ENCODE assay signal across 8 mouse cellular contexts in genomic region chr3:81782921-81783541, GRCm38 (mm10).
A peak's percentile ranks its signal among the peaks of the same experiment; 100 is the strongest.
DNase-seq lines count a peak whose midpoint lies in the region; ATAC-seq and TF ChIP-seq lines count a peak whose summit lies in the region.

No protein-coding gene starts in this region.

- DNase-seq in kidney, adult 2 months = peak; percentile 6
- no peak for DNase-seq in kidney, adult 8-10 months
- peak; percentile 85 for DNase-seq in forebrain, embryonic 14.5 days (ENCODE audit: low spot score)
- DNase-seq in hindbrain, postnatal 0 days (ENCODE audit: low spot score) = peak; percentile 86
- DNase-seq in limb, embryonic 10.5 days (ENCODE audit: low spot score) = peak; percentile 63

- WGBS in kidney, adult 2 months = 14% methylated on average over 15 of the region's 15 CpGs
- WGBS in forebrain, embryonic 14.5 days = 30% methylated on average over 15 of the region's 15 CpGs
- WGBS in hindbrain, postnatal 0 days = 22% methylated on average over 15 of the region's 15 CpGs
- 19% methylated on average over 15 of the region's 15 CpGs for WGBS in limb, embryonic 10.5 days
- WGBS in midbrain, embryonic 15.5 days = 28% methylated on average over 15 of the region's 15 CpGs
- 19% methylated on average over 15 of the region's 15 CpGs for WGBS in stomach, embryonic 15.5 days

- no peaks in the 10 kb centered on the region for H3K27me3 ChIP-seq in kidney, adult 2 months (replicated peaks; ENCODE audit: control insufficient read depth, insufficient read depth, low read length)
- H3K27me3 ChIP-seq in forebrain, embryonic 14.5 days (replicated peaks; ENCODE audit: control insufficient read depth, insufficient read depth, low read length) = no peaks in the 10 kb centered on the region
- H3K27me3 ChIP-seq in hindbrain, postnatal 0 days (ENCODE audit: insufficient read depth, low read length) = no peaks in the 10 kb centered on the region
- H3K27me3 ChIP-seq in limb, embryonic 10.5 days (ENCODE audit: low read depth, poor library complexity, severe bottlenecking) = no peaks in the 10 kb centered on the region
- H3K27me3 ChIP-seq in midbrain, embryonic 15.5 days (replicated peaks) = no peaks in the 10 kb centered on the region
- H3K27me3 ChIP-seq in stomach, embryonic 15.5 days (replicated peaks) = no peaks in the 10 kb centered on the region

- peak; percentile 74 for ATAC-seq in forebrain, embryonic 14.5 days
- peak; percentile 88 for ATAC-seq in hindbrain, postnatal 0 days
- peak; percentile 87 for ATAC-seq in midbrain, embryonic 15.5 days (replicated peaks)
- peak; percentile 31; the same call in 1 of the 2 replicates for ATAC-seq in stomach, embryonic 15.5 days (ENCODE audit: insufficient read depth, low FRiP score, low read depth)

- no peak for TF ChIP-seq CTCF in kidney, adult 2 months (conservative IDR thresholded peaks at IDR 0.05; ENCODE audit: insufficient read depth, insufficient read length, low read depth, low read length)
- TF ChIP-seq CTCF in hindbrain, postnatal 0 days (IDR thresholded peaks at IDR 0.05; ENCODE audit: low read depth) = peak; percentile 85

- peaks cover 2% of the 10 kb centered on the region; the same call in 1 of the 2 replicates for H3K4me1 ChIP-seq in kidney, adult 2 months (ENCODE audit: control insufficient read depth, insufficient read depth, low read length)
- H3K4me1 ChIP-seq in brown adipose tissue, adult 24 weeks (ENCODE audit: control insufficient read depth, insufficient read depth, insufficient read length, low read length) = no peaks in the 10 kb centered on the region
- H3K4me1 ChIP-seq in forebrain, embryonic 14.5 days (ENCODE audit: control insufficient read depth, insufficient read depth, low read length) = no peaks in the 10 kb centered on the region
- no peaks in the 10 kb centered on the region for H3K4me1 ChIP-seq in hindbrain, postnatal 0 days (ENCODE audit: insufficient read depth, low read length)
- peaks cover 8% of the 10 kb centered on the region for H3K4me1 ChIP-seq in limb, embryonic 10.5 days
- H3K4me1 ChIP-seq in midbrain, embryonic 15.5 days = peaks cover 7% of the 10 kb centered on the region
- H3K4me1 ChIP-seq in stomach, embryonic 15.5 days = 0 out of 2 replicates have a peak, but pooled peaks cover 5% of the 10 kb centered on the region

- H3K9ac ChIP-seq in forebrain, embryonic 14.5 days (ENCODE audit: low read length) = no peak overlapping the region
- peak overlapping the region; percentile 17; the same call in 1 of the 2 replicates for H3K9ac ChIP-seq in hindbrain, postnatal 0 days (replicated peaks; ENCODE audit: low read length)
- no peak overlapping the region for H3K9ac ChIP-seq in midbrain, embryonic 15.5 days
- no peak overlapping the region for H3K9ac ChIP-seq in stomach, embryonic 15.5 days

- TF ChIP-seq POLR2A in kidney, adult 2 months (IDR thresholded peaks at IDR 0.05; ENCODE audit: low read depth, low read length) = no peak

- H3K27ac ChIP-seq in kidney, adult 2 months (ENCODE audit: insufficient read depth, low read depth, low read length) = no peak overlapping the region
- H3K27ac ChIP-seq in brown adipose tissue, adult 24 weeks (replicated peaks; ENCODE audit: low read depth, low read length) = no peak overlapping the region
- no peak overlapping the region for H3K27ac ChIP-seq in forebrain, embryonic 14.5 days (ENCODE audit: low read depth, low read length)
- H3K27ac ChIP-seq in hindbrain, postnatal 0 days = peak overlapping the region; percentile 45; the same call in 1 of the 2 replicates
- peak overlapping the region; percentile 83 for H3K27ac ChIP-seq in limb, embryonic 10.5 days
- 0 out of 2 replicates have a peak overlapping the region, but pooled peaks have one; percentile 26 for H3K27ac ChIP-seq in midbrain, embryonic 15.5 days
- H3K27ac ChIP-seq in stomach, embryonic 15.5 days = no peak overlapping the region

- H3K4me2 ChIP-seq in forebrain, embryonic 14.5 days (ENCODE audit: low read length) = peak overlapping the region; percentile 28
- peak overlapping the region; percentile 50 for H3K4me2 ChIP-seq in hindbrain, postnatal 0 days (ENCODE audit: low read depth, low read length)
- peak overlapping the region; percentile 29 for H3K4me2 ChIP-seq in midbrain, embryonic 15.5 days
- peak overlapping the region; percentile 44 for H3K4me2 ChIP-seq in stomach, embryonic 15.5 days

- no peaks in the 10 kb centered on the region for H3K9me3 ChIP-seq in forebrain, embryonic 14.5 days (replicated peaks; ENCODE audit: control insufficient read depth, low read length)
- H3K9me3 ChIP-seq in hindbrain, postnatal 0 days (ENCODE audit: low read length) = no peaks in the 10 kb centered on the region
- H3K9me3 ChIP-seq in limb, embryonic 10.5 days (replicated peaks) = no peaks in the 10 kb centered on the region
- no peaks in the 10 kb centered on the region for H3K9me3 ChIP-seq in midbrain, embryonic 15.5 days
- no peaks in the 10 kb centered on the region for H3K9me3 ChIP-seq in stomach, embryonic 15.5 days

- H3K4me3 ChIP-seq in kidney, adult 2 months (ENCODE audit: insufficient read depth, low read depth, low read length) = peak overlapping the region; percentile 41; the same call in 1 of the 2 replicates
- H3K4me3 ChIP-seq in brown adipose tissue, adult 24 weeks (ENCODE audit: insufficient read depth, low read depth, low read length) = peak overlapping the region; percentile 52
- no peak overlapping the region for H3K4me3 ChIP-seq in forebrain, embryonic 14.5 days (ENCODE audit: low read depth, low read length)
- no peak overlapping the region for H3K4me3 ChIP-seq in hindbrain, postnatal 0 days (ENCODE audit: low read length)
- H3K4me3 ChIP-seq in limb, embryonic 10.5 days = peak overlapping the region; percentile 34; the same call in 1 of the 2 replicates
- no peak overlapping the region for H3K4me3 ChIP-seq in midbrain, embryonic 15.5 days
- H3K4me3 ChIP-seq in stomach, embryonic 15.5 days (replicated peaks) = peak overlapping the region; percentile 25

- H3K36me3 ChIP-seq in kidney, adult 2 months (ENCODE audit: control insufficient read depth, insufficient read depth, low read length) = no peaks in the 10 kb centered on the region
- no peaks in the 10 kb centered on the region for H3K36me3 ChIP-seq in forebrain, embryonic 14.5 days (ENCODE audit: control insufficient read depth, insufficient read depth, low read length)
- no peaks in the 10 kb centered on the region for H3K36me3 ChIP-seq in hindbrain, postnatal 0 days (ENCODE audit: insufficient read depth, low read length)
- H3K36me3 ChIP-seq in limb, embryonic 10.5 days = 0 out of 2 replicates have a peak, but pooled peaks cover 4% of the 10 kb centered on the region
- H3K36me3 ChIP-seq in midbrain, embryonic 15.5 days (replicated peaks) = no peaks in the 10 kb centered on the region
- H3K36me3 ChIP-seq in stomach, embryonic 15.5 days = no peaks in the 10 kb centered on the region

Comparison
In these comparisons a context has a peak if more than half of its experiments do, and no peak if none do; other contexts are left out.
1. DNase-seq: peak in kidney, adult 2 months (single experiment), forebrain, embryonic 14.5 days (single experiment), hindbrain, postnatal 0 days (single experiment) and limb, embryonic 10.5 days (single experiment); none in kidney, adult 8-10 months (0 of 2).
2. H3K27ac ChIP-seq: peak in hindbrain, postnatal 0 days (single experiment), limb, embryonic 10.5 days (single experiment) and midbrain, embryonic 15.5 days (single experiment); none in kidney, adult 2 months (single experiment), brown adipose tissue, adult 24 weeks (single experiment), forebrain, embryonic 14.5 days (single experiment) and stomach, embryonic 15.5 days (single experiment).
3. H3K4me3 ChIP-seq: peak in kidney, adult 2 months (single experiment), brown adipose tissue, adult 24 weeks (single experiment), limb, embryonic 10.5 days (single experiment) and stomach, embryonic 15.5 days (single experiment); none in forebrain, embryonic 14.5 days (single experiment), hindbrain, postnatal 0 days (single experiment) and midbrain, embryonic 15.5 days (single experiment).
4. ATAC-seq: peak in every context shown above with its lines; median percentile 88 in hindbrain, postnatal 0 days; 87 in midbrain, embryonic 15.5 days; 74 in forebrain, embryonic 14.5 days; 31 in stomach, embryonic 15.5 days.
5. Peak in every context shown above with its lines, with median percentiles within 50 percentile points of each other: H3K4me2 ChIP-seq.